Mouse (Mus musculus) cerebellum, postnatal 10 days (tissue): ENCODE measurements at regions not wholly inside any gene's neighbourhood (a gene's known extent, or its start where the extent isn't known, plus 50 kb on each side); places are given as distances from the start of the nearest gene placed in this dataset.
A peak's percentile ranks its signal among the peaks of the same experiment; 100 is the strongest.
"Not testable (repeated sequence)": the region's sequence is repeated elsewhere in the genome, so short reads cannot be mapped to it uniquely, and the experiment has no call there.

Source experiments
- DNase-seq, 2 experiments: peaks; one replicate each; pipeline ENCODE4 v3.0.0; 2021; ENCODE audit warnings: mixed read lengths in 2 of 2

- DNase-seq: not testable (repeated sequence)
Observed at GRCm38 (mm10) chr12:23216521-23216920, 563.5 kb downstream of the Gm10330 start.

GRCm38 (mm10) chr12:23189546-23189945 lies 590.5 kb downstream of the Gm10330 start:
- DNase-seq: peak in 1 of 2 experiments; percentile 1

GRCm38 (mm10) chr12:23189110-23189509 lies 591.0 kb downstream of the Gm10330 start:
- DNase-seq: not testable (repeated sequence)
